Mouse (Mus musculus): ENCODE measurements around the gene Jmjd4.

Jmjd4 gene

GRCm38 (mm10) chr11:59449741-59450229 lies at the start of gene Jmjd4:
Jmjd4 (plus strand) TSS chr11:59450045.
- DNase-seq (ENCODE audit: low spot score in 2 of 2), result peak; percentile 83 to 86

GRCm38 (mm10) chr11:59400876-59401275 lies 49.0 kb upstream of the Jmjd4 start:
- no peak for DNase-seq (ENCODE audit: low spot score in 2 of 2)

GRCm38 (mm10) chr11:59405761-59406160 lies 44.1 kb upstream of the Jmjd4 start:
- DNase-seq (ENCODE audit: low spot score in 2 of 2), result no peak

GRCm38 (mm10) chr11:59410851-59411250 lies 39.0 kb upstream of the Jmjd4 start:
- DNase-seq (ENCODE audit: low spot score in 2 of 2), result no peak

- DNase-seq (ENCODE audit: low spot score in 2 of 2), result no peak
Measured at GRCm38 (mm10) chr11:59412058-59412457, 37.8 kb upstream of the Jmjd4 start.

GRCm38 (mm10) chr11:59412999-59413863 lies 36.6 kb upstream of the Jmjd4 start:
- no peak for DNase-seq (ENCODE audit: low spot score in 2 of 2)

- no peak for DNase-seq (ENCODE audit: low spot score in 2 of 2)
Measured at GRCm38 (mm10) chr11:59418708-59419107, 31.1 kb upstream of the Jmjd4 start.

- no peak for DNase-seq (ENCODE audit: low spot score in 2 of 2)
Measured at GRCm38 (mm10) chr11:59421436-59421835, 28.4 kb upstream of the Jmjd4 start.

GRCm38 (mm10) chr11:59421967-59422366 lies 27.9 kb upstream of the Jmjd4 start:
- DNase-seq (ENCODE audit: low spot score in 2 of 2), result no peak

- no peak for DNase-seq (ENCODE audit: low spot score in 2 of 2)
Measured at GRCm38 (mm10) chr11:59423010-59423588, 26.7 kb upstream of the Jmjd4 start.

- DNase-seq (ENCODE audit: low spot score in 2 of 2), result no peak
Measured at GRCm38 (mm10) chr11:59425671-59426101, 24.2 kb upstream of the Jmjd4 start.

GRCm38 (mm10) chr11:59428057-59428660 lies 21.7 kb upstream of the Jmjd4 start:
- no peak for DNase-seq (ENCODE audit: low spot score in 2 of 2)

GRCm38 (mm10) chr11:59429959-59430358 lies 19.9 kb upstream of the Jmjd4 start:
- no peak for DNase-seq (ENCODE audit: low spot score in 2 of 2)

- DNase-seq (ENCODE audit: low spot score in 2 of 2), result no peak
Measured at GRCm38 (mm10) chr11:59432261-59432660, 17.6 kb upstream of the Jmjd4 start.

- no peak for DNase-seq (ENCODE audit: low spot score in 2 of 2)
Measured at GRCm38 (mm10) chr11:59437954-59438353, 11.9 kb upstream of the Jmjd4 start.

GRCm38 (mm10) chr11:59443102-59443501 lies 6.7 kb upstream of the Jmjd4 start:
- DNase-seq (ENCODE audit: low spot score in 2 of 2), result no peak

GRCm38 (mm10) chr11:59450230-59450771 lies 456 bp downstream of the Jmjd4 start:
- DNase-seq (ENCODE audit: low spot score in 2 of 2), result peak; percentile 17 to 48

GRCm38 (mm10) chr11:59451086-59451485 lies 1.2 kb downstream of the Jmjd4 start, which contains the start of gene Snap47:
Snap47 (minus strand) TSS chr11:59451186.
- DNase-seq (ENCODE audit: low spot score in 2 of 2), result no peak

GRCm38 (mm10) chr11:59456346-59456745 lies 6.5 kb downstream of the Jmjd4 start:
- DNase-seq (ENCODE audit: low spot score in 2 of 2), result no peak

- DNase-seq (ENCODE audit: low spot score in 2 of 2), result no peak
Measured at GRCm38 (mm10) chr11:59456891-59457290, 7.0 kb downstream of the Jmjd4 start.

GRCm38 (mm10) chr11:59458973-59459372 lies 9.1 kb downstream of the Jmjd4 start:
- no peak for DNase-seq (ENCODE audit: low spot score in 2 of 2)

GRCm38 (mm10) chr11:59460459-59460858 lies 10.6 kb downstream of the Jmjd4 start:
- no peak for DNase-seq (ENCODE audit: low spot score in 2 of 2)
